Mouse (Mus musculus) erythroid progenitor cell, adult 5-6 weeks (primary cell): Measurements from ENCODE around the gene Zfp653. TPM values are rescaled to one million over a fixed set of nuclear protein-coding genes. Genes with fewer than 3 reads are reported as not detected.

ENCODE experiments used
- ATAC-seq: replicated peaks from 2 replicates; pipeline ENCODE4 v1.8.0; 2016; ENCODE audit warnings: moderate number of reproducible peaks, mild to moderate bottlenecking, moderate TSS enrichment, inconsistent platforms; ENCODE audit not compliant: poor library complexity, low FRiP score, severe bottlenecking
- total RNA-seq, 2 experiments: library from RNA; stranded (forward) in 1 of 2; stranded (reverse) in 1 of 2; fragments of 150-400 nt in 1 of 2; fragments of 186-747, 209-891 nt in 1 of 2; gene quantifications; 2 replicates each; pipeline versions ENCODE4 v1.2.3 to v1.2.4; 2015 to 2017; ENCODE audit warnings: low replicate concordance in 2 of 2

Zfp653 gene
- total RNA-seq (2015; ENCODE audit: low replicate concordance), result 2.1 and 6.1 TPM in 2 replicates
- total RNA-seq (2017; ENCODE audit: low replicate concordance), result 6.0 and 11.2 TPM in 2 replicates

DNA sequence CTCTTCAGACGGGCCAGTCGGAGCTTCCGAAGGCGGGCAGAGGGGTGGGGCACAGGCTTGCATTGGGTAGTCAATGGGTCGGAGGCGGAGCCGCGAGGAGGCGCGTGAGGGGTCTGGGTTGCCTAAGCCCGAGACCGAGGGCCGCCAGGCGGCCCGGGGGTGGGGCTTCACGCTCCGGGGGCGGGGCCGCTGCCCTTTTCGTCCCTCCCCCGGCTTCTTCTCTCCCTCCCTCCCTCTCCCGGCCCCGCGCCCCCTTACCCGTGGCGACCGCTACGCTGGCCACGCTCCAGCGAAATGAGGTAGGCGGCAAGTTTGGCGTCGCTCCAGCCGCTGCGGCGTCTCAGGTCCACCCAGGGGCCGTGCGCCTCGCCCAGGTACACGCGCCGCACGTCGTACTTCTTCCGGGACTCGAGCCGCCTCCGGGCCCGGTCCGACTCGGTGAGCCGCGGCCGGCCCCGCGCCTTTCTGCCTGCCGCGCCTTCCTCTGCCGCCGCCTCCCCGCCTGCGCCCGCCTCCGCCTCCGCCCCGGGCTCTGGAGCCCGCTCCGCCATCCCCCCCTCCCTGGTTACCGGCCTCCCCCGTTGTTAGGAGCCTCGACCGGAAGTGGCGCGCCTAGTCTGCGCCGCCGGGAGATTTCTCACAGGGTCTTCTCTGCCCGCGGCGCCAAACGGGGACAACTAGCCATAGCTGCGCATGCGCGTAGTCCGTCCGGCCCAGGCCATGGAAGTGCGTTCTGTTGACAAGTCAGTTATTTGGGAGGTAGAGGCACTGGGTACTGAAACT lies at the start of gene Zfp653, which contains the start of gene Gm49318:
Gene Zfp653 (minus strand): TSS at position 586 of the 783 bp plus-strand sequence.
Gene Gm49318 (minus strand): TSS at position 469 of the 783 bp plus-strand sequence.
- ATAC-seq, result peak; percentile 87

DNA sequence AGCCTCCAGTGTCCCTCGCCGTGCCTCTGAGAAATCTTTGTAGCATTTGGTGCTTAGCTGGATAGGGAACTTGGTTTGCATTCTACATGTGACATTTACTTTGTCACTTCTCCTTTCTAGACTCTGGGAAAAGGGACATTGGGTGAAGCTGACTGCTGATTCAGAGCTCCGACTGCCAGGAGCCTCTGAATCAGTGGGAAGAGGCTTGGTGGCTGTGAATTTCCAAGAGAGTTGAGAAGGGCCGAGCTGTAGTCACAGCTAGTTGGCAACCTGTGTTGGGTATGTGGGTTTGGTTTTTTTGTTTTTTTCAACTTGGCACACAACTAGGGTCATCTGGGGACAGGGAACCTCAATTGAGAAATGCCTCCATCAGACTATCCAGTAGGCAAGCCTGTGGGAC lies 48.4 kb upstream of the Zfp653 start:
- no peak for ATAC-seq

DNA sequence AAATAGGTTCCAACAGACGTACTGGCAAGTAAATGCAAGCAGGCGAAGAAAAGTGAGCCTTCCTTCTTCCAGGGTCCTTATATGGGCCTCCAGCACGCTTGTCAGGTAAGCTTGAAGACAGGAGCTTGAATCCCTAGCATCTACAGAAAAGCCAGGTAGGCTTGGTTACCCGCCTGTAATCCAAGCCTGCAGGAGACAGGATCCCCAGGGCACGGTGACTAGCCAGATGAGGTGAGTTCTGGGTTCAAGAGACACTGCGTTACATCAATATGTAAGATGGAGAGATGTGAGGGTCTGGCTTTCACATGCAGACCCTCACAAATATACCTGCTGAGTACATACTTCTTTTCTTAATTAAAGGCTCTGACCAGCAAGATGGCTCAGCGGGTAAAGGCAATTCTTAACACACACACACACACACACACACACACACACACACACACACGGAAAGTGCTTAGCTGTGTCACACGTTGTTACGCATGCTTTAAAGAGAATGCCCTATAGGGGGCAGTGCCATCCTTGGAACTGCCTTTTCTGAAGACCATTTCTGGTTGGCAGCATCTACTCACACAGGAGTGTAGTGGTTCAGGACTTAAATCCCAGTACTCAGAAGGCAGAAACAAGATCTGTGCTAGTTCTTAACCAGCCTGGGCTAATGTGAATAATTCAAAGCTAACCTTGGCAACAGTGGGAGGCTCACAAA lies 46.7 kb upstream of the Zfp653 start:
- peak; percentile 43; the same call in 1 of the 2 replicates for ATAC-seq

DNA sequence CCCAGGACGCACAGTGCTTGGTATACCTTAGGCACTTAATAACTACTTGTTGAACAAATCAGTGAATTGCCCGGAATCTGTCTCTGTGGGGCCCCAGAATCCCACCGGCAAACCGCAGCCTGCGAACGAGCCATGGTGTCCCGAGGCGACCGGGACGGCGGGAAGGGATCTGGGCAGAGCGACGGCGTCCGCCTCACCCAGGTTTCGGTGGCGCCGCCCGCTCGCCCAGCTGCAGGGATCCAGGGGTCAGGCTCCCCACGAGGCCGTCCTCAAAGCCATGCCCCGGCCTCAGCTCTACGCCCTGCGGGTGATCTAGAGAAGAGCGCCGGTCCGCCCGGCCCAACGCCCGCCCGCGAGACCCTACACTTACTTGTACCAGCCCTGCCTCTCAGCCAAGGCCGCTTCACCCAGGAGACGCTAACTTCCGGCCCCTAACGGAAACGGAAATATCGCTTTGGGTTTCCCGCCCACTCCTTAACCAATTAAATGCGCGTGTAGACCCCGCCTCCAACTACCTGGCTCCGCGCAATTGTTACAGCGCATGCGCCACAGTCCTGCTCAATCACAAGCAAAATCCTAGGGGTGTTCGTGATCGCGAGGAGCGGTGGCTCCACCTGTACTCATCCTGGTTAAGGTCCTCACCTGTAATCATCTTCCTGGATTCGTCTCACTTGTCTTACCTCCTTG lies 45.7 kb upstream of the Zfp653 start, which contains the start of gene Elof1:
Gene Elof1 (minus strand): TSS at position 433 of the 687 bp plus-strand sequence.
- peak; percentile 86 for ATAC-seq

DNA sequence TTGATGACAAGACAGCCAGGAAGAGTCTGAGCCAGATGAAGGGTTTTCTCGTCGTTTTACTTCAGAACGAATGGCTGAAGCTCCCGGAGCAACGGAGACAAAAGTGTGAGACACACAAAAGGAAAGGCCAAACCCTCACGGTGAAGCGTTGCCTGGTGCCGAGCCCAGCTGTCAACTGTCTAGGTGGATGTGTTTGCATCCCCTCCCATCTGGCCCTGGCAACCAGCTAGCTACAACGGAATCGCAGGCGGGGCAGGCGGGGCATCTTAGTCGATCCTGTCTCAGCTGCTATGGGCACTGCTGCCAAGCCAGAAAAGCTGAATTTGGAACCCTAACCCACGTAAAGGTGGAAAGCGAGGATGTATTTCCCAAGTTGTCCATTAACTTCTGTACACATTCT lies 44.9 kb upstream of the Zfp653 start:
- no peak for ATAC-seq

DNA sequence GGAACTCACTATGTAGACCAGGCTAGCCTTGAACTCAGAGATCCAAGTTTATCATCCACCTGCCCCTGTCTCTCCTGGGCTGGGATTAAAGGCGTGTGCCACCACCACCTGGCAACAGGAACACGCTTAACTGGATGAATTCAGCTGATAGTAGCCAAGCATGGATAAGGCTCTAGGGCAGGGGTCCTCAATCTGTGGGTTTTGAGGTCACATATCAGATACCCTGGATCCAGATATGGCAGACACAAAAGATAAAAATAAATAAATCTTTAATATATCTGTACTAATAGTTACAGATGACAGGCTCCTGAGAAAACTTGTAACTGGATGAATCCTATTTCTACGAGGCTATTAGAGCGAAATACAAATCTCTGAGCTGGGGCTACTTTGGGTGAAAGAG lies 44.5 kb upstream of the Zfp653 start:
- no peak for ATAC-seq

DNA sequence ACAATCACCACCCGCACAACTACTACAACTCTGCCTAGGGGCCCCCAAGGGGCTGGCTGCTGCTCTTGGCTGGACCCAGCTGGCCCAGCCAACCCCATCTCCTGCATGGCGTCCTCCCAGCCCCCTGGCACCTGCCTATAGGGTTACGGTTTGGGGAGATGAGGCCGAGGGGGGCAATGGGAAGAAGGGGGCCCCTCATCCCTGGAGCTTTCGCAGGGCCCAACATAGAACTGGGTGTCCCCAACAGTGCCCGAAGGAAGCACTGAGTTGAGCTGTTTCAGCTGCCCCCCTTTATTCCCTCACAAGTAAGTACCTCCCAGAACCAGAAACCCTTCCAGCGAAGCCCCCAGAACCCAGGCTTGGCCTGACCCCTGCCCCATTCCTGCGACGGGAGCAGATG lies 37.0 kb upstream of the Zfp653 start:
- ATAC-seq, result no peak

DNA sequence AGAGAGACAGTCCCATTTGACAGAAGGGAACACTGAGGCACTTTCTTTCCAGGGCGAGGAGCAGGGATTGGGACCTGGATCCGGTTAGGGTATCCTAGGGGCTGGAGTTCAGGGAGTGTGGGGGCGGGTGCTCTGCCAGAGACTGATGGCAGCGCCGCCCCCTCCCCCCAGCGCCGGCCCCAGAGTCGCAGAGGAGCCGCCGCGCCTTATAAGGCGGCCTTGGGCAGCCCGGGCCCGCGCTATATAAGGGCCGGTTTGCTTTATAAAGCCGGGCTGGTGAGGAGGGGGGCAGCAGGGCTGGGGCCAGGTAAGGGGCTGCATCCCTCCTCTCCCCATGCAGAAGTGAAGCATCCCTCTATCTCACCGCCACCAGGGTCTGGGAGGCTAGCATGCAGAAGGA lies 28.7 kb upstream of the Zfp653 start:
- ATAC-seq, result no peak

DNA sequence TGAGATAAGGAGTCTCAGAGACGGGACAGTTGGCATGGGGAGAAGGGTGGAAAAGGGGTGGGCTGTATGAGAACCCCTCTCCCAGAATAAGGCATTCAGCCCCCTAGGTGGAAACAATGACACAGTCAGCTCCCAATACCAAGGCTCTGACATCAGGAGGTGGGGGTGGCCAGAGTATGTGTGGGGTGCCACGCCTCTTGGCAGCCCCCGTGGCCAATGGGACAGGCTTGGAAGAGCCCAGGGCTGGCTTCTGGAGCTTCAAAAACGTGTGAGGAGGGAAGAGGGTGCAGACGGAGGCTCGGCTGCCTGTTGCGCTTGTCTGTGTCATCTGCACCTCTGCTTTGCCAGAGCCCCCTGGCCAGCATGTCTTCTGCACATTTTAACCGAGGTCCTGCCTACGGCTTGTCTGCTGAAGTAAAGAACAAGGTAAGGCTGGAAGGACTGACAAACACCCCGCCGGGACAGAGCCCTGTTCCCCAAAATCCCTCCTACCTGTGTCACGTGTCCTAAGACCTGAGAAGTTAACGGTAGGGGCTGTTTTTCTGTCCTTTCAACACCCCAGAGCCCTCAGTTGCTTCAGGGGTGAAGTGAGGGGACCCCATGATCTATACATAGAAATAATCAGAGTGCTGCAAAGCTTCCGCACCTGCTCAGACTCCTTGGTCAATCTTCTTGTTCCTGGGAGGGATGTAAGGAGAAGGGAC lies 28.0 kb upstream of the Zfp653 start, which contains the start of gene Cnn1:
Gene Cnn1 (plus strand): TSS at position 224 of the 704 bp plus-strand sequence.
- ATAC-seq, result no peak

DNA sequence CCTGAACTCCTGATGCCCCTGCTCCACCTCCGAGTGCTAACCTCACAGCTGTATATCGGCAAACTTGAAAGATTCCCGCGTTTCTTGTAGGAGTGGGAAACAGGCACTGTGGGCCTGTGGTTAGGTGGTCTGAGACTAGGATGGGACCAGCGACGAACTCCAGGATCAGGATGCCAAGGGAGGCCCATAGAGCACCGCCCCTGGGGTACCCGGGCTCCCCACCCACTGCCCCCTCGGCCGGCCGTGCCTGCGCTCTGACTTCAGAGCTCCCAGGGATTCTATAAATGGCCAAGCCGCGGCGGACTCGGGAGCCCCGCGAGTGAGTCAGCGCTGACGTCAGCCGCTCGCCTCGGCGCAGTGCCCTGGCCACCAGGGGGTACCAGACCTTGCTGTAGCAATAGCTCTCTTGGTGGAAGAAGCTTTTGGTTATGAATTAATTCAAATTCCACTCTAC lies 24.7 kb upstream of the Zfp653 start:
- peak; percentile 92 for ATAC-seq

DNA sequence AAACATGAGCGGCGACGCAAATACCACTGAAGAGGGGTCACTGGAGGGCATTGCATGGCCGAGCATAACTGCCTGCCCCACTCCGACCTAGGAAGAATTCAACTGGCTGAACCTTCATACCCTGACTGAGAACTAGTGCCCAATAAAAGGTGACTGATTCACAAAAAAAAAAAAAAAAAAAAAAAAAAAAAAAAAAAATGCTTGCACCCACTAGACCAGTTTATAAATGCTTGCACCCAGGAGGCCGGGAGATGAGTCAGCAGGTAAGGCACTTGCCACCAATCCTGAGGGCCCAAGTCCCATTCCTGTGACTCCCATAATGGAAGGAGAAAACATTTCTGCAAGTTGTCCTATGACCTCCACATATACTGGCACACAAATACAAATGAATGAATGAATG lies 21.6 kb upstream of the Zfp653 start:
- ATAC-seq, result no peak

DNA sequence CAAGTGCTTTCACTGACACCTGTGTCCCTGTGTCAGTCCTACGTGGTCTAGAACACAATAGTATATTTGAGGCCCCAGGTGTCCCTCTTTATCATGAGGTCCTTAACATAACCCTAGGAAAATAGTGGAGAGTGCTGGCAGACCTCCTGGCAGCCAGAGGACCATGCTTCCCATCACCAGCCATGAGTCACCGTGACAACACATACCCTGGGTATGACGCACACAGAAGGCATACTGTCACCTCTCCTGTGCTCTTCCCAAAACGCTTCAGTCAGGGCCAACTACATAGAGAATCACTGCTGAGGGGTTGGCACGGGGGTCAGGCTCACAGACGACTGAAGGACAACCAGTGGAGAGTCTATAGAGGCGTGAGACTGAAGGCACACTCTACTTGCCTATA lies 18.8 kb upstream of the Zfp653 start:
- no peak for ATAC-seq

DNA sequence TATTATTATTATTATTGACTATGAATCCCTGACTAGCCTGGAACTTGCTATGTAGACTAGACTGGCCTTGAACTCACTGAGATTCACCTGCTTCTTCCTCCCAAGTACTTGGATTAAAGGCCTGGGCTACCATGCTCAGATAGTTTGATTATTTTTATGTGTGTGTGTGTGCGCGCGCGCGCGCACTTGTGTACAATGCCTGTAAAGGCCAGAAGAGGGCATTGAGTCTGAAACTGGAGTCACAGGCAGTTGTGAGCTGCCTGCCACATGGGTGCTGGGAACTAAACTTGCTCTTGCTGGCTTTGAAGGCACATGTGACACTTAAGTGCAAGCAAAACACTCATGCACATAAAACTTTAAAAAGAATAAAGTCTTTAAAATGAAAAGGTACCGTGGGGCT lies 18.1 kb upstream of the Zfp653 start:
- ATAC-seq, result no peak

DNA sequence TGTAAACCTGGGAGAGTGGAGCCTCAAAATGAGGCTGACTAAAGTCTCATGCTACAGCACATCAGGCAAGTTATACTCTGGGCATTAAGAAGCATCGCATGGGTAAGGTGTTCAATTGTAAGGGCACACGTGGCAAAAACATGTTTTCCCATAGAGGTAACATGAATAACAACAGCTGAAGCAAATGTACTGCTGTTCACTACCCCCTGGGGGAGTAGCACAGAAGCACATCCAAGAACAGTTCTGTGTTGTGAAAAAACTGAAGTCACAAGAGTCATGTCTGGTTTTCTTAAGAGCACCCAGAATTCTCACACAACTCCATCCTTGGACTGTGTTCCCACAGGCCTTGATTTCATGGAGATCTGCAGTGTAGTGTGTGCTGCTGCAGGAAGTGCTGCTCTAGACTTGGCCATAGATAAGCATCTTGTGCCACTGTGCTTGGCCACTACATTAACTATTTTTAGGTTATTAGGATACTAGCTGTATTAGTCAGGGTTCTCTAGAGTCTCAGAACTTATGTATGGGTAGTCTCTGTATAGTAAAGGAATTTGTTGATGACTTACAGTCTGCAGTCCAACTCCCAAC lies 15.9 kb upstream of the Zfp653 start:
- no peak for ATAC-seq

DNA sequence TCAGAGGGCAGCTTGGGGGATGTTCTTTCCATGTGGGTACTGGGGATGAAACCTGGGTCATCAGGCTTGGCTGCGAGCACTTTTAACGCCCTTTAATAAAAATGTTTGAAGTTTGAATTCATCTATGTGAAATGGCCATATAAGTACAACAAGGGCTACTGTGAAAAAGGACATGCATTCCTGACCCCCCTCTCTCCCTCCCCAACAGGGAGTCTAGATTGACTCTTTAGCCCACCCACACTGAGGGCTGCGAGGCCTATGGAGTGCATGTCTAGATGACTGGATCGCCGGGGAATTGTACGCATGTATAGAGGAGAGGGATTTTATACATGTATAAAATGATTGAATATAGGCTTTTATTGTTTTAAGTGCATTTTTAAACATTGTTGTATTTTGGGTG lies 14.8 kb upstream of the Zfp653 start:
- no peak for ATAC-seq

DNA sequence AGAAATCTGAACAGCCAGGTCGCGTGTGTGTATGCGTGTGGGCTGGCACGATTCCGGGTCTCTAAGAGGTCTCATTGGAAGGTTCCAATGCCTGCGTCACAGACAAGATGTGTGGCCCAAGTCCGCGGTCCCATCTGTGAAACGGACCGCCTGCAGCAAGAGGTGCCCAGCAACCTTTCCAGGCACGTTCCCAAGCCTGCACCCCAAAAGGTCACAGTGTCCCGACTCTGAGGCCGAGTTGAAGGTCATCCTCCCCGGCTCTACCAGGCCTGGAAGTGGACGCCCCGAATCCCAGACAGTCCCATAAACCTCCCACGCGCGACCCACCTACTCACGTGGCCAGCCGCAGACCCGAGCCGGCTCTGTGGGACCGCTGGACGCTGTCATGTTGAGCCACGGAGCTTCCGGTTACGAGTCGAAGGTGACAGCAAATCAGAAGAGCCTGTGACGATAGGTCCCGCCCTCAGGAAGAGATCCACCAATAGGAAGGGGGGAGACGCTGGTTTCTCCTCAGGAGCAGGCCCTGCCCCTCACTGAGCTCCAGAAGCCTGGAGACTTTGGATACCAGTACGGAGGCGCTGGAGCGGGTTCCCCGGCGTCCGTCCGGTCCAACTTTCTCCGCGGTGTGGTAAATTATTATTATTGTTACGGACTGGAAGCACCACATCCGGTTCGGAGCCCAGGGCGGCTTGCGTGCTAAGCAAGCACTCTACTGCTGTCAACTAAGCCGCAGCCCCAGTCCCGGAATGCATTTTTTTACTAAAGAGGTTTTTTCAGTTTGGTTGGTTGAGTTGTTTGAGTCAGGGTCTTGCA lies 14.1 kb upstream of the Zfp653 start, which contains the start of gene Ecsit:
Gene Ecsit (minus strand): TSS at position 417 of the 813 bp plus-strand sequence.
- peak; percentile 100 for ATAC-seq

DNA sequence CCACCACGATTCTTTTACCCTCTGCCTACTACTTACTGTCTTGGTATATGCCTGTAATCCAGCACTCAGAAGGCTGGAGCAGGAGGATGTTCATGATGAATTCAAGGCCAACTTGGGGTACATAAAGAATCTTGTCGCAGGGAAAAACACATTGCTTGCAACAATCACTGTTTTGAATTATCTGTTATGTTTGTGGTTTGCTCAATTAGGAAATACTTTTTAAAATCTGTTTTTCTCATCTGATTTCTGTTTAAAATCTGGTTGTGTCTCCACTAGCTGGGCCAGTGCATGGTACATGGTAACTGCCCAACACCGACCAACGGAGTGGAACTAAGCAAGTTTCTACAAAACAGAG lies 13.5 kb upstream of the Zfp653 start:
- ATAC-seq, result no peak

DNA sequence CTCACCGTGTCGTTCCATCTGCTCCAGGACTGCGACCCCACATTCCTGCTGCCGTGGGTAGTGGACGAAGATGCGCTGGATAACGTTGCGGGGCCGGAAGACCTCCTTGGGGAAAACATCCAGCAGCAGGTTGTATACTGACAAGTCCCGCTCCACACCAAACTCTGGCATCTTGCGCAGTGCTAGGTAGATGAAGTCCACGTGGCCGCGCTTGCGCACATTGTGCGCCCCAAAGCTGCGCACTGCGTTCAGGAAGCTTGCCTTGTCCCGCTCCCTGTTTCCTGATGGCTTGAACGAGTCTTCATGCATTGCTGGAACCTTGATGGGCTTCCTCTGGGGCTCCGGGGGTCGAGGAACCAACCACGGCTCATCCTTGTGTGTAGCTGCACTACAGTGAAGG lies 5.0 kb upstream of the Zfp653 start:
- no peak for ATAC-seq
